Mouse (Mus musculus) thymus, adult 2 months (tissue): Measurements from ENCODE around the gene Kcnip3. TPM values are rescaled to one million over a fixed set of nuclear protein-coding genes. Genes with fewer than 3 reads are reported as not detected.

Source experiments
- DNase-seq: peaks from one replicate; pipeline ENCODE4 v3.0.0; 2021
- H3K27ac ChIP-seq: fragments of 200-500 bp; 2 replicates; pipeline ENCODE4 v1.5.1; 2012; ENCODE audit warnings: low read length, control low read depth; ENCODE audit not compliant: control insufficient read depth, insufficient read depth
- H3K27me3 ChIP-seq: fragments of 200-500 bp; 2 replicates; pipeline ENCODE4 v1.6.1; 2012; ENCODE audit warnings: mild to moderate bottlenecking, low read length, moderate library complexity, mixed read lengths; ENCODE audit not compliant: control insufficient read depth, insufficient read depth
- H3K36me3 ChIP-seq: fragments of 200-500 bp; 2 replicates; pipeline ENCODE4 v1.6.1; 2012; ENCODE audit warnings: mild to moderate bottlenecking, low read length, moderate library complexity; ENCODE audit not compliant: control insufficient read depth, insufficient read depth
- H3K4me1 ChIP-seq: fragments of 200-500 bp; replicated peaks from 2 replicates; pipeline ENCODE4 v1.6.1; 2012; ENCODE audit warnings: low read length; ENCODE audit not compliant: control insufficient read depth, insufficient read depth
- H3K4me3 ChIP-seq: fragments of 200-500 bp; 2 replicates; pipeline ENCODE4 v1.5.1; 2012; ENCODE audit warnings: mild to moderate bottlenecking, low read length, control low read depth, moderate library complexity; ENCODE audit not compliant: control insufficient read depth, insufficient read depth
- CTCF ChIP-seq: fragments of 200-500 bp; IDR thresholded peaks from 2 replicates; pipeline ENCODE4 v1.5.1; 2012; ENCODE audit warnings: mild to moderate bottlenecking, control low read depth, low read length, moderate library complexity, borderline replicate concordance; ENCODE audit not compliant: control insufficient read depth, poor library complexity, insufficient read depth; ENCODE audit errors: extremely low read depth
- POLR2A ChIP-seq: fragments of 200-500 bp; IDR thresholded peaks from 2 replicates; pipeline ENCODE4 v1.6.1; 2012; ENCODE audit warnings: mild to moderate bottlenecking, low read length, control low read depth, moderate library complexity; ENCODE audit not compliant: control insufficient read depth, poor library complexity, insufficient read depth; ENCODE audit errors: extremely low read depth
- WGBS: fragments of 180-500 bp; shearing (Covaris S2); methylation state at CpG from one replicate; pipeline ENCODE4 v1.1.7; 2018; 5-methylcytosine and 5-hydroxymethylcytosine counted together
- polyA plus RNA-seq: library from polyadenylated mRNA; depleted of rRNA; stranded (reverse); fragments of >200 nt; gene quantifications from 2 replicates; pipeline ENCODE4 v1.2.3, GENCODE M21; 2012

The Kcnip3 gene
- polyA plus RNA-seq, 1 experiment, result 4.7 TPM

GRCm38 (mm10) chr2:127507077-127507774 is 14.7 kb downstream of the Kcnip3 start:
- H3K4me1 ChIP-seq, result 0 out of 2 replicates have a peak, but pooled peaks cover 6% of the 10 kb centered on the region
- H3K27ac ChIP-seq, result no peak overlapping the region
- H3K4me3 ChIP-seq, result no peak overlapping the region
- peak; percentile 90 for TF ChIP-seq CTCF
- TF ChIP-seq POLR2A, result no peak
- no peaks in the 10 kb centered on the region for H3K36me3 ChIP-seq
- DNase-seq, result peak; percentile 82
- WGBS, result 32% methylated on average over 7 of the region's 7 CpGs
- H3K27me3 ChIP-seq, result no peaks in the 10 kb centered on the region

GRCm38 (mm10) chr2:127506131-127506632 is 15.7 kb downstream of the Kcnip3 start:
- 78% methylated on average over 6 of the region's 6 CpGs for WGBS
- H3K27ac ChIP-seq, result no peak overlapping the region
- no peak overlapping the region for H3K4me3 ChIP-seq
- DNase-seq, result no peak
- TF ChIP-seq CTCF (no peak), POLR2A (no peak)
- 0 out of 2 replicates have a peak, but pooled peaks cover 6% of the 10 kb centered on the region for H3K4me1 ChIP-seq
- no peaks in the 10 kb centered on the region for H3K36me3 ChIP-seq
- H3K27me3 ChIP-seq, result no peaks in the 10 kb centered on the region

GRCm38 (mm10) chr2:127505196-127505595 is 16.7 kb downstream of the Kcnip3 start:
- H3K36me3 ChIP-seq, result no peaks in the 10 kb centered on the region
- WGBS, result 4% methylated on average over 4 of the region's 4 CpGs
- no peaks in the 10 kb centered on the region for H3K27me3 ChIP-seq
- no peak overlapping the region for H3K27ac ChIP-seq
- 0 out of 2 replicates have a peak, but pooled peaks cover 6% of the 10 kb centered on the region for H3K4me1 ChIP-seq
- DNase-seq, result no peak
- TF ChIP-seq CTCF, result no peak
- no peak overlapping the region for H3K4me3 ChIP-seq

- DNase-seq, result no peak
- TF ChIP-seq CTCF (no peak), POLR2A (no peak)
- Histone ChIP-seq H3K27ac (no peak overlapping the region), H3K4me1 (0 out of 2 replicates have a peak, but pooled peaks cover 6% of the 10 kb centered on the region), H3K36me3 (no peaks in the 10 kb centered on the region), H3K27me3 (no peaks in the 10 kb centered on the region), H3K4me3 (no peak overlapping the region)
- WGBS, result 89% methylated on average over 8 of the region's 8 CpGs
These were observed 17.9 kb downstream of the Kcnip3 start for GRCm38 (mm10) chr2:127503751-127504549.

GRCm38 (mm10) chr2:127501061-127501460 is 20.8 kb downstream of the Kcnip3 start:
- Histone ChIP-seq H3K27me3 (no peaks in the 10 kb centered on the region), H3K36me3 (no peaks in the 10 kb centered on the region), H3K4me3 (no peak overlapping the region), H3K4me1 (0 out of 2 replicates have a peak, but pooled peaks cover 6% of the 10 kb centered on the region), H3K27ac (no peak overlapping the region)
- TF ChIP-seq POLR2A, result no peak
- peak; percentile 72; the same call in 1 of the 2 replicates for TF ChIP-seq CTCF
- peak; percentile 51 for DNase-seq
- WGBS, result 67% methylated on average over 7 of the region's 7 CpGs

GRCm38 (mm10) chr2:127498750-127499149 is 23.1 kb downstream of the Kcnip3 start:
- H3K4me1 ChIP-seq, result no peaks in the 10 kb centered on the region
- no peak overlapping the region for H3K27ac ChIP-seq
- H3K4me3 ChIP-seq, result no peak overlapping the region
- no peaks in the 10 kb centered on the region for H3K27me3 ChIP-seq
- 97% methylated on average over 8 of the region's 8 CpGs for WGBS
- TF ChIP-seq POLR2A (no peak), CTCF (no peak)
- H3K36me3 ChIP-seq, result no peaks in the 10 kb centered on the region
- no peak for DNase-seq
